Mouse (Mus musculus): ENCODE measurements around the gene Ppp1r11. TPM values are rescaled to one million over a fixed set of nuclear protein-coding genes. Genes with fewer than 3 reads are reported as not detected.

Ppp1r11 gene
- polyA plus RNA-seq, 1 experiment from 2014 or later: 79.7 TPM

DNA sequence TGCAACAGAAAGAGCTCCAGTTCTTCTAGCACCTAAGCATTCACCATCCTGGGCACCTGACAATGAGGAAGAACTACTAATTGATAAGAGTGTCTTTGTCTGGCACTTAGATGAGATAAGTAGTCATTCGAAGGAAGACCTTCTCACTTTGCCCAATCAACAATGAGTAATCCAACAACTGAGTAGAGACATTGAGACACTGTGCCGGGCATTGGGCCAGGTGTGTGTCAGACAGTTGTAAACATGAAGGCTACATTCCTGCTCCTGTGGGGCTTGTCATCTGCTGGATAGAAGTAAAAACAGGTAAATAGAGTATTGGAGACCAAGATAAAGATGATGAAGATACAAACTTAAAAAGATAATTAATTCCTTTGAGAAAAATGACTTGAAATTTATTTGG is 13.5 kb downstream of the Ppp1r11 start:
- 62% methylated on average over 2 of the region's 2 CpGs for WGBS
- ATAC-seq (ENCODE audit: low FRiP score, low TSS enrichment) (no peak), DNase-seq (ENCODE audit: low spot score) (no peak)
- H3K36me3 ChIP-seq (ENCODE audit: control insufficient read depth, insufficient read depth, low read length): no peaks in the 10 kb centered on the region
- no peak overlapping the region for H3K4me3 ChIP-seq (ENCODE audit: low read depth, low read length)
- no peak for TF ChIP-seq EP300 (optimal IDR thresholded peaks at IDR 0.05)
- H3K27ac ChIP-seq (replicated peaks): no peak overlapping the region
- H3K4me1 ChIP-seq (replicated peaks; ENCODE audit: control insufficient read depth, insufficient read depth): no peaks in the 10 kb centered on the region
- no peaks in the 10 kb centered on the region for H3K27me3 ChIP-seq (ENCODE audit: control insufficient read depth, insufficient read depth, low read length)
- no peaks in the 10 kb centered on the region for H3K9me3 ChIP-seq (ENCODE audit: control insufficient read depth, low read length)
- no peak overlapping the region for H3K9ac ChIP-seq (ENCODE audit: low read length)
- no peak overlapping the region for H3K4me2 ChIP-seq (replicated peaks; ENCODE audit: low read depth)

DNA sequence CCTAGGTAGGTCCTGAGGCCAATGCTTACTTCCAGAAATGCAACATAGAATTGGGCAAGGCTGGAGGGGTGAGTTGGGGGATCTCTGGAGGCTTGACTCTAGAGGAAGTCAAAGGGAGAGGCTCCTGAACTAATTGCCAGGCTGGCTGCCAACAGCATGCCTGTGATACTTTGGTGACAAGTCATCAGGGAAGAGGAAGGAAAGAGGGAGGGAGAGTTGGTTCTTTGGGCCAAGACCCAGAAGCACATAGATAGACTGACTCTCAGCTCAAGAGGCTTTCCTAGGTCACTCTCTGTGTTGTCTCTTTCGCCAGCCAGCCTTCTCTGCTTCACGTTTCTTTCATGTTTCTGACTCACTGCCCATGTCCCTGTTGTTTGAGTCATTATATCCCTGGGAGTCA is 19.7 kb downstream of the Ppp1r11 start:
- Histone ChIP-seq H3K4me1 (replicated peaks; ENCODE audit: control insufficient read depth, insufficient read depth) (no peaks in the 10 kb centered on the region), H3K4me2 (replicated peaks; ENCODE audit: low read depth) (no peak overlapping the region), H3K36me3 (ENCODE audit: control insufficient read depth, insufficient read depth, low read length) (no peaks in the 10 kb centered on the region), H3K9me3 (ENCODE audit: control insufficient read depth, low read length) (no peaks in the 10 kb centered on the region), H3K9ac (ENCODE audit: low read length) (no peak overlapping the region), H3K27ac (replicated peaks) (no peak overlapping the region), H3K27me3 (ENCODE audit: control insufficient read depth, insufficient read depth, low read length) (no peaks in the 10 kb centered on the region), H3K4me3 (ENCODE audit: low read depth, low read length) (no peak overlapping the region)
- ATAC-seq (ENCODE audit: low FRiP score, low TSS enrichment) (no peak), DNase-seq (ENCODE audit: low spot score) (no peak)
- WGBS: 42% methylated on average over 2 of the region's 2 CpGs
- TF ChIP-seq EP300 (optimal IDR thresholded peaks at IDR 0.05) (no peak), CTCF (IDR thresholded peaks at IDR 0.05; ENCODE audit: low read depth) (no peak)

DNA sequence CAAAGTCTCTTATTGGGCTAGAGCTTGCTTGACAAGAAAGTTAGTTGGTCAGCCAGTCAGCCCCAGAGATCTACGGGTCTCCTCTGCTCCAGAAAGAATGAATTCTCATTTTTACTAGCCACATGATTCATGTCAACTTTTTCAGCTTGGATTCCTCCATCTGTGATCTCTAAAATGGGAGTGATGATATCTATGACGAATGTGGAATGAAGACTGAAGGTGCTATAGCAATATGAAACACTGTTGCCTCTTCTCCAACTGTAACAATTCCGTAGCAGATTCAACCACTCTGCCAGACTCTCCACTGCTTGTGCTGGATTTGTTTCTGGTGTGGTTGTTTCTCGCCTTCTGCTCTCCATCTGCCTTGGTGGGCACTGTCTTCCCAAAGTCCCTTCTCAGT is 20.4 kb downstream of the Ppp1r11 start:
- WGBS: 73% methylated on average over 4 of the region's 4 CpGs
- H3K4me3 ChIP-seq (ENCODE audit: low read depth, low read length): no peak overlapping the region
- no peak for ATAC-seq (ENCODE audit: low FRiP score, low TSS enrichment)
- no peak for TF ChIP-seq CTCF (IDR thresholded peaks at IDR 0.05; ENCODE audit: low read depth)
- no peak for TF ChIP-seq EP300 (optimal IDR thresholded peaks at IDR 0.05)
- H3K36me3 ChIP-seq (ENCODE audit: control insufficient read depth, insufficient read depth, low read length): no peaks in the 10 kb centered on the region
- H3K9me3 ChIP-seq (ENCODE audit: control insufficient read depth, low read length): no peaks in the 10 kb centered on the region
- no peak overlapping the region for H3K27ac ChIP-seq (replicated peaks)
- H3K27me3 ChIP-seq (ENCODE audit: control insufficient read depth, insufficient read depth, low read length): no peaks in the 10 kb centered on the region
- H3K4me2 ChIP-seq (replicated peaks; ENCODE audit: low read depth): no peak overlapping the region
- no peak overlapping the region for H3K9ac ChIP-seq (ENCODE audit: low read length)
- H3K4me1 ChIP-seq (replicated peaks; ENCODE audit: control insufficient read depth, insufficient read depth): no peaks in the 10 kb centered on the region
- DNase-seq (ENCODE audit: low spot score): no peak

DNA sequence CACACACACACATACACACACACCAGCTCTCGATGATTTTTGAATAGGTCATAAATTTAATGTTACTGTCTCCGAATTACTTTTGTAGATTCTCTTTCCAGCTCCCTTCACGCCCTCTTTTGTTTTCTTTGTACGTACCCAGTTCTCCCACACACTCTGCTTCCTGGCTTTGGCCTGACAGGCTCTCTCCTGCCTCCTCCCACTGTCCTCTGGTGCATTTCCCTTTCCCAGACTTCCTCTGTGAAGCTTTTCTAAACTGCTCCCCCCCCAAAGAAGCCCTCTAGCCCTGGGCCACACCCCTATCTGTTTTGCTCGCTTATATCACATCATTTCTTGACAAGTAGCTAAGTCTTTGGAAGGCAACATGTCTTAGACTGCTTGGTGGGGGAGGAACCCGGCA is 21.3 kb downstream of the Ppp1r11 start:
- DNase-seq (ENCODE audit: low spot score): no peak
- no peaks in the 10 kb centered on the region for H3K9me3 ChIP-seq (ENCODE audit: control insufficient read depth, low read length)
- TF ChIP-seq CTCF (IDR thresholded peaks at IDR 0.05; ENCODE audit: low read depth) (no peak), EP300 (optimal IDR thresholded peaks at IDR 0.05) (no peak)
- no peaks in the 10 kb centered on the region for H3K36me3 ChIP-seq (ENCODE audit: control insufficient read depth, insufficient read depth, low read length)
- no peak overlapping the region for H3K4me3 ChIP-seq (ENCODE audit: low read depth, low read length)
- H3K4me2 ChIP-seq (replicated peaks; ENCODE audit: low read depth): no peak overlapping the region
- ATAC-seq (ENCODE audit: low FRiP score, low TSS enrichment): no peak
- H3K9ac ChIP-seq (ENCODE audit: low read length): no peak overlapping the region
- H3K27me3 ChIP-seq (ENCODE audit: control insufficient read depth, insufficient read depth, low read length): no peaks in the 10 kb centered on the region
- WGBS: 61% methylated on average over 6 of the region's 6 CpGs
- no peaks in the 10 kb centered on the region for H3K4me1 ChIP-seq (replicated peaks; ENCODE audit: control insufficient read depth, insufficient read depth)
- no peak overlapping the region for H3K27ac ChIP-seq (replicated peaks)

DNA sequence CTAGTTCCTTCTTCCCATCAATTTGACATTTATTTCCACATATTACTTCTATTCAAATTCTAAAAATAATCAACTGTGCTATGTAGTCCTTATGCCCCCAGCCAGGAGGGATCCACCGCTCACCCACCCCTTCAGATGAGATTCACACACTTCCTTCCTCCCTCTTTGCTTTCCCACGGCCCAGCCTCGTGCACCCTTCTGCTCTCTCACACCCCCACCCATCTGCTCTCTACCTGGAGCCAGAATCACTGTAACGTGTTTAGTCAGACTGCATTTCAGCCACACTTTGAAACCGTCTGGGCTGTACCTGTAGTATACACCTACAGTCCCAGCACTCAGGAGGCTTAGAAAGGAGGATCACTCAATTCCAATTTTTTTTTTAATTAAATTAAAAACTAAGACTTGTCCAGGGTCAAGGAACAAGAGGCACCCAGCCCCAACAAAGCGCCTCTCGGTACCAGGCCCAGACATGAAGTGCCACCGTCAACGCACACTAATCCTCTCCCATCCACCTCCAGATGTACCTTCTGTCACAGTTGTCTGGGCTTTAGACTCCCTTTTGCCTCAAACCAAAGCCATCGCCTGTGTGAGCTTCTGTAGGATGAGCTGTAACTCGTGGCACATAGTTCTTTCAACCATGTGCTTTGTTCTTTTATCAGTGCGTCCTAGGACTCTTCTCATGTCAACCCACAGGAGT is 22.2 kb downstream of the Ppp1r11 start:
- H3K4me2 ChIP-seq (replicated peaks; ENCODE audit: low read depth): no peak overlapping the region
- ATAC-seq (ENCODE audit: low FRiP score, low TSS enrichment) (no peak), DNase-seq (ENCODE audit: low spot score) (no peak)
- H3K4me3 ChIP-seq (ENCODE audit: low read depth, low read length): no peak overlapping the region
- H3K9me3 ChIP-seq (ENCODE audit: control insufficient read depth, low read length): no peaks in the 10 kb centered on the region
- H3K9ac ChIP-seq (ENCODE audit: low read length): no peak overlapping the region
- no peaks in the 10 kb centered on the region for H3K4me1 ChIP-seq (replicated peaks; ENCODE audit: control insufficient read depth, insufficient read depth)
- no peaks in the 10 kb centered on the region for H3K27me3 ChIP-seq (ENCODE audit: control insufficient read depth, insufficient read depth, low read length)
- no peak for TF ChIP-seq EP300 (optimal IDR thresholded peaks at IDR 0.05)
- TF ChIP-seq CTCF (IDR thresholded peaks at IDR 0.05; ENCODE audit: low read depth): no peak
- WGBS: 64% methylated on average over 12 of the region's 12 CpGs
- no peaks in the 10 kb centered on the region for H3K36me3 ChIP-seq (ENCODE audit: control insufficient read depth, insufficient read depth, low read length)
- H3K27ac ChIP-seq (replicated peaks): 0 out of 2 replicates have a peak overlapping the region, but pooled peaks have one; percentile 31

DNA sequence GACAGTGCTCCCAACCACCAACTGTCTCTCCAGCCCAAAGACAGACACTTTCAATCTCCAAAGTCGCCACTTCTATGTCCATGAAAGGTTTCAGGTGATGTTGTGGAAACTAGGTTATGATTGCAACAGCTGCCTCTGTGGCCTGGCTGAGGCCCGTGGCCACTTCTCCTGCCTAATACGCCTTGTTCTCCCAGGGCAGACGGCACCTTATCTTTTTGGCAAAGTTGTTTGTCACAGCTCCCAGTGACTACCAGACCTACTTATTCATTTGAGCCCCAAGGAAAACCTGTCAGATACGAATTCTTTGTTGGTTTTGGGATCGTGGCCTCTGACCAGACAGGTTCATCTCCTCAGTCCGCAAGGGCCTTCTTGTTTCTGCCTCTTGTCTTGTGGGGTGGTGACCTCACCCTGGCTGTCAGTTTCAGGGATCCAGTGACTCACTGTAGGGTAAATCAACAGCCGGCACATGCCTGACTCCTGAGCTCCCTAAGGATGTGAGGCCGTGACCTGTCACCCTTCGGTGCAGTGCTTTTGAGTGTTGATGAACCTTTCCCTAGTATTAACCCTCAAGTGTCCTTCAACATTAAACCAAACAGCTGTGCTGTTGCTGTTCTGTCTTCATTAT is 23.9 kb downstream of the Ppp1r11 start:
- H3K4me3 ChIP-seq (ENCODE audit: low read depth, low read length): no peak overlapping the region
- 28% methylated on average over 10 of the region's 10 CpGs for WGBS
- no peak for ATAC-seq (ENCODE audit: low FRiP score, low TSS enrichment)
- no peak overlapping the region for H3K27ac ChIP-seq (replicated peaks)
- DNase-seq (ENCODE audit: low spot score): no peak
- H3K9ac ChIP-seq (ENCODE audit: low read length): no peak overlapping the region
- H3K4me2 ChIP-seq (replicated peaks; ENCODE audit: low read depth): no peak overlapping the region
- H3K27me3 ChIP-seq (ENCODE audit: control insufficient read depth, insufficient read depth, low read length): no peaks in the 10 kb centered on the region
- TF ChIP-seq CTCF (IDR thresholded peaks at IDR 0.05; ENCODE audit: low read depth): no peak
- TF ChIP-seq EP300 (optimal IDR thresholded peaks at IDR 0.05): no peak
- H3K9me3 ChIP-seq (ENCODE audit: control insufficient read depth, low read length): no peaks in the 10 kb centered on the region
- H3K4me1 ChIP-seq (replicated peaks; ENCODE audit: control insufficient read depth, insufficient read depth): no peaks in the 10 kb centered on the region
- H3K36me3 ChIP-seq (ENCODE audit: control insufficient read depth, insufficient read depth, low read length): no peaks in the 10 kb centered on the region

Data from stomach, postnatal 0 days (tissue).